Mouse (Mus musculus) spleen, postnatal 0 days (tissue): Measurements from ENCODE around the gene Ggt1. TPM values are rescaled to one million over a fixed set of nuclear protein-coding genes. Genes with fewer than 3 reads are reported as not detected.

Source experiments
- polyA plus RNA-seq: library from polyadenylated mRNA; unstranded; fragments of >200 nt; fragmentation: Nextera tagmentation; extraction: Ambion mirVana; gene quantifications from 2 replicates; pipeline ENCODE4 v1.2.1, GENCODE M21; 2015

The Ggt1 gene
- polyA plus RNA-seq: 0.85 and 1.6 TPM in 2 replicates

DNA sequence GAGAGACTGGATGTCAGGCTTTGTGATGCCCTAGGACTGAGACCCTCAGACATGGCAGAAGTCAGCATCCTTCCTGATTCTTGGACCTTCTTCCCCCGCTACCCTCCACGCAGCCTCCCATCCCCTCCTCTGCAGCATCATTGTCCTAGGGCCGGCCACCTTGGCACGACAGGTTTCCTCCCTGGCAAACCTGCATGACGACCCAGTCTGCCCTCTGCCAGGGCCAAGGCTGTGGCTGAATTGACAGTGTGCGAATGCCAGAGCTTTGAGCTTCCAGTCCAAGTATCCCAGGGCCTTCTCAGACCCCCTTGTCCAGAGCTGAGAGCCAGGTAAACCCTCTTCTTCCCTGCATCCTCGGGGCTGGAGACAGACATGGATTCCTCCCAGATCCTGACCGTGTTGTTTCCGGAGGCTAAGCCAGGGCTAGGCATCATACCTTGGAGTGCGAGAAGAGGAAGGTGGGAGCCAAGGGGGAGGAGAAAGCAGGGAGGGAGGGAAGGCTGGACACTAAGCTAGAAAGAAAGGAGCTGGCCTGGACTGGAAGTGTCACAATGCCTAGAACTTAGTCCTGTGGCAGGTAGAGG, at the start of gene Ggt1:
Gene Ggt1, plus strand, starts transcription at position 534 of the 584 bp plus-strand sequence.

DNA sequence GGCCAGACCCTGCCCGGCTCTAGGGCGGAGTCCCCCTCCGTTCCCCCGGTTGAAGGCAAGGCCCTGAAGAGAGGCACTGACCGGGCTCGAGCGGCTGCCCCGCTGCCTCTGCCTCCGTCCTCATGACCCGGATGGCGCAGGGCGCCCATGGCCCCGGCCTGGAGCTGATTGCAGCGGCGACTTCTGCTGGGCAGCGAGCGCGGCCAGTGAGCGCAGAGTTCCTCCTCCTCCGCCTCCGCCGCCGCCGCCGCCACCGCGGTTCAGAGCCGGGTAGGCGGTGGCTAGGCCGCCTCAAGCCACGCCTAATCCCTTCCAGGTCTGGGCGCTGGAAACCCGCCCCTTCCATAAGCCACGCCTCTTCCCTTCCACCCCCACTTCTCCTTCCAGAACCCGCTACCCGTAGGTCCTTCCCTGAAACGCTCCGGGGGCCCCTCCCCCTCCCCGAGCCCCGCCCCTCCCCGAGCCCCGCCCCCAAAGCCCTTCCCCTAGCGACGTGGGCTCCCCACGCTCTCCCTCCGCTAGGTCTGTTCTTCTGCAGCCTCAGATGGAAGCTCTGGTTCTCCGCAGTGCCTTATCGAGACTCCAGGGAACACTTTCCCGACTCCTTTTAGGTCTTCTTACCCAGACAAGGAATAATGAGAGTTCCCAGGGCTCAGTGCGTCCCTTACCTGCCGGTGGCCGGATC, 44.2 kb upstream of the Ggt1 start, which contains the start of gene Snrpd3:
Gene Snrpd3, plus strand, starts transcription at position 479 of the 685 bp plus-strand sequence.

DNA sequence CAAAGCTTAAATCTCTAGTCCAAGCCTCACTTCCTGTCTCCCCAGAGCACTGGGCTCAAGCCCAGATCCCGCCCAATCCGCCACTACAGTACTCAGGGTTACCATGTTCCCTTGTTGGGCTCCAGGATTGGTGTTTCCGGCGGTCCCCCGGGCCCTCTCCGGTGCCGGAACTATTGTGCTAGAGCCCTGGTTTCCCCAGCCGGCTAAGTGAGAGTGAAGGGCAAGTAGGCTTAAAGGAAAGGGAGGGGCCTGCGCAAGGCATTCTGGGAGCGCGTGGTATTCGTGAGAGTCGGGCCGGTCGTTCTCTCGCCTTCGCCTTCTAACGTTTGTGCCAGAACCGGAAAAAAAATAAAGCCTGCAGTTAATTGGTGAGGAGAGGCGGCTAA, 43.7 kb upstream of the Ggt1 start, which contains the start of gene Gucd1:
Gene Gucd1, minus strand, starts transcription at position 215 of the 386 bp plus-strand sequence.

DNA sequence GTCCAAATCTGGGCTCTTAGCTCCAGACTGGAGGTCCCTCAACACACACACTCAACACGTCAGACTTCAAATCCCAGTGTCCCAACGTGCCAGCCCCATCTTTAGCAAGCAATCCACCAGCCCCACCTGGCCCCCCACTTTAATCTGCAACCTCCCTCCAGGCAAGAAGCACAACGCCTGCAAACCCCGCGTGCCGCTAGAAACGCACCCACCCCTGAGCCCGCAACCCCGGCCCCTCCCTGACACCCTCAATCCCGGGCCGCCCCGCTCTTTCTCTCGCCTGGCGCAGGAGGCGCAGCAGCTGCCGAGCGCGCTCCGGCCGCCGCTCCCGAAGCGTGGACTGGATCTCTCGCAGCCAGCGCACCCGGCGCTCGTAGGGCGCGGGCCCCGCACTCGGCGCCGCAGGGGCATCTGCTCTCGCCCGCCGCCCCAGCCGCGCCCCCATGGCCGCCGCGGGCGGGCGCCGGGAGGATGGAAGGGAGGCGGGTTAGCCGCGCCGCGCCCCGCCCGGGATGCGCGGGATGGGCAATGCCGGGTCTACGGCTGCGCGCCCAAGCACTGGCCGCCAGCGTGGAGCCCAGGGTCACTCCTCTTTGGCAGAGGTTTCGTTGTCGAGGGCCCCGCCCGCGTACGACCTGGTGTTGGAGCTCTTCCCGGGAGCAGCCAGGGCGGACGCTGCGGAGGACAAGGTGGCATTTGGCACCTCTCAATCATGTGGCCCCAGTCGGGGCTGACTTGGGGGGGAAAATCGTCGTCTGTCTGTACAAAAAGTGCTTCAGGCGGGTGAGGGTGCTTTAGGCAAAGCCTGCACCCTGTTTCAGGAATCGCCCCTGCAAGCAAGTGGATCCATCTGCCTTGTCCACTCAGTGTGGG, 1.5 kb upstream of the Ggt1 start, which contains the start of gene Lrrc75b:
Gene Lrrc75b, minus strand, starts transcription at position 655 of the 873 bp plus-strand sequence.

DNA sequence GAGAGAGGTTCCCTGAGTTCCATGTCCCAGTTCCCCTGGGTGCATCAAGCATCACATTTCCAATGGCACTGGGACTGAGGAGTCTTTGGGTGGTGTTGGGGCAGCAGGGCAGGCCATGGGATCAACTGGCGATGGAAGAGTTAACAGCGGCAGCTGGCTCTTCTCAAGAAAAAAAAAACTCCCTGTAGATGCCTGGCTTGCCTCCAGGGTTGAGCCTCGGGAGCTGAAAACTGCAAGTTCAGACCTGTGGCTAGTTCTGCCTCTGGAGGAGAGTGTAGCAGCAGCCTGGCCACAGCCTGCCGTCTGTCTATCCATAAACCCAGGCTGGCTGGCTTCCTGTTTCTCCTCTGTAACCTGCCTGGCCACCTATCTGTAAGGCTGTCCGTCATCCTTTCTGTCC, 27.7 kb downstream of the Ggt1 start, which contains the start of gene Ggt5:
Gene Ggt5, plus strand, starts transcription at position 212 of the 400 bp plus-strand sequence.

Other genes with a start within 250 kb of the Ggt1 start
- gene Adora2a, start 244.7 kb upstream of the Ggt1 start, polyA plus RNA-seq: 0.89 and 1.2 TPM in 2 replicates
- gene Upb1, start 160.5 kb upstream of the Ggt1 start, polyA plus RNA-seq: 0.18 and 0.36 TPM in 2 replicates
- gene Snrpd3, start 44.1 kb upstream of the Ggt1 start, polyA plus RNA-seq: 113 and 129 TPM in 2 replicates
- 47.0 and 51.2 TPM in 2 replicates for gene Gucd1, start 43.6 kb upstream of the Ggt1 start, polyA plus RNA-seq
- gene Lrrc75b, start 1.3 kb upstream of the Ggt1 start, polyA plus RNA-seq: 0.46 and 0.49 TPM in 2 replicates
- gene Ggt5, start 27.7 kb downstream of the Ggt1 start, polyA plus RNA-seq: 5.1 and 8.3 TPM in 2 replicates
- gene Susd2, start 82.4 kb downstream of the Ggt1 start, polyA plus RNA-seq: 3.8 and 3.9 TPM in 2 replicates
- gene Cabin1, start 202.7 kb downstream of the Ggt1 start, polyA plus RNA-seq: 26.2 and 30.1 TPM in 2 replicates
- 18.3 and 25.7 TPM in 2 replicates for gene Ddt, start 211.8 kb downstream of the Ggt1 start, polyA plus RNA-seq
- not detected in 2 replicates for gene Gm20441, start 219.3 kb downstream of the Ggt1 start, polyA plus RNA-seq
- 2.4 and 3.0 TPM in 2 replicates for gene Gstt3, start 219.8 kb downstream of the Ggt1 start, polyA plus RNA-seq
- 6.4 and 7.5 TPM in 2 replicates for gene Gstt1, start 237.0 kb downstream of the Ggt1 start, polyA plus RNA-seq